Mouse (Mus musculus) intestine, embryonic 16.5 days (tissue): Measurements from ENCODE around the gene Nkain4. TPM values are rescaled to one million over a fixed set of nuclear protein-coding genes. Genes with fewer than 3 reads are reported as not detected.
A peak's percentile ranks its signal among the peaks of the same experiment; 100 is the strongest.

ENCODE experiments used
- ATAC-seq: fragments of 200-750 bp; cut with Nextera tagmentation; 2 replicates; pipeline ENCODE4 v1.8.0; 2017; ENCODE audit warnings: moderate TSS enrichment, moderate library complexity
- H3K27ac ChIP-seq: fragments of 300-500 bp; sonication (generic); 2 replicates; pipeline ENCODE4 v1.5.1; 2014; ENCODE audit warnings: mild to moderate bottlenecking, low read length
- H3K27me3 ChIP-seq: fragments of 300-500 bp; sonication (generic); replicated peaks from 2 replicates; pipeline ENCODE4 v1.6.1; 2014; ENCODE audit warnings: low read length, control low read depth, mixed read lengths; ENCODE audit not compliant: control insufficient read depth, insufficient read depth
- H3K36me3 ChIP-seq: fragments of 300-500 bp; sonication (generic); 2 replicates; pipeline ENCODE4 v1.6.1; 2014; ENCODE audit warnings: low read length, control low read depth; ENCODE audit not compliant: control insufficient read depth, insufficient read depth
- H3K4me1 ChIP-seq: fragments of 300-500 bp; sonication (generic); 2 replicates; pipeline ENCODE4 v1.6.1; 2014; ENCODE audit warnings: low read length, control low read depth, mixed read lengths; ENCODE audit not compliant: control insufficient read depth, insufficient read depth
- H3K4me2 ChIP-seq: fragments of 300-500 bp; sonication (generic); 2 replicates; pipeline ENCODE4 v1.6.1; 2014; ENCODE audit warnings: low read depth, low read length, control low read depth
- H3K4me3 ChIP-seq: fragments of 300-500 bp; sonication (generic); 2 replicates; pipeline ENCODE4 v1.5.1; 2014; ENCODE audit warnings: mild to moderate bottlenecking, low read length
- H3K9ac ChIP-seq: fragments of 300-500 bp; sonication (generic); 2 replicates; pipeline ENCODE4 v1.6.1; 2014; ENCODE audit warnings: low read depth, low read length
- H3K9me3 ChIP-seq: fragments of 300-500 bp; sonication (generic); 2 replicates; pipeline ENCODE4 v1.6.1; 2016; ENCODE audit warnings: low read length, control low read depth; ENCODE audit not compliant: control insufficient read depth
- WGBS: fragments of 180-500 bp; shearing (Covaris S2); extraction: QIAGEN DNeasy Blood & Tissue Kit; methylation state at CpG from one replicate; pipeline ENCODE4 v1.1.7; 2014; 5-methylcytosine and 5-hydroxymethylcytosine counted together
- microRNA-seq: library from miRNA; unstranded; fragments of <30 nt; microRNA quantifications from one replicate; pipeline ENCODE4, GENCODE M21; 2016
- polyA plus RNA-seq: library from polyadenylated mRNA; unstranded; fragments of >200 nt; fragmentation: Nextera tagmentation; extraction: Ambion mirVana; gene quantifications from 2 replicates; pipeline ENCODE4 v1.2.1, GENCODE M21; 2015

The Nkain4 gene
- polyA plus RNA-seq, 1 experiment from 2014 or later: 32.5 TPM

DNA sequence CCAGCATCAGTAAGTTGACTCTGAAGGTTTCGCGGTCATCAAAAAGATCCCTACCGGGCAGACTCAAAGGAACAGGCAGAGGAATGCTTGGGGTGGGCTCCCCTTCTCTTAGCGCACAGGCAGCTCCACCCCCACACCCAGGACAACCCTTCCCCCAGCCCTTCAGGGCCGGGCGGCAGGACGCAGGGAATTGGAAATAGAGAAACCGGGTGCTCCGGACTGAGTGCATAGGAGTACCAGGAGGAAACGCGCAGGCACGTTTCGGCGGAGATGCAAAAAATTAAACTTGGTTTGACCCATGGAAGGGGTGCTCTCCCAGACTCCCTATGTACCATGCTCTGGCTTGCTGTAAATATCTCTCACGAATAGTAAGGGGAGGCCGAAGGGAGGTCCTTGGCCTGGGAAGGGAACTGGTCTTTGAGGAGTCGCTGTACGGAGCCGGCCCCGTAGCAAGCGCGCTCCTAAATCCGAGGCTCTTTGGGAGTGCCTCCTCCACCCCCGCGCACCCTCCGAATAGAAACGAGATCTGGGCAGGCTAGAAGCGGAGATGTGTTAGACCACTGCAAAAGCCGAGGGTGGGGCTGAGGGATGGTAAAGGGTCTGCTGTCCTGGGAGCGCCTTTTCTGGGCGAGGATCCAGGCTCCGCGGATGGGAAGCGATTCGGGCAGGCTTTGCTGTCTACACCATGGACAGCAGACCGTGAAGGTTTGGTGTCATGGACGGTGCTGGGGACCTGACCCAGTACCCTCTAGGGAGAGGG is 63.2 kb downstream of the Nkain4 start:
- Histone ChIP-seq H3K27me3 (peaks cover 84% of the 10 kb centered on the region), H3K27ac (no peak overlapping the region), H3K4me3 (0 out of 2 replicates have a peak overlapping the region, but pooled peaks have one; percentile 0), H3K9me3 (no peaks in the 10 kb centered on the region), H3K4me2 (no peak overlapping the region), H3K36me3 (no peaks in the 10 kb centered on the region), H3K9ac (no peak overlapping the region), H3K4me1 (peaks cover 22% of the 10 kb centered on the region)
- WGBS: 2% methylated on average over 37 of the region's 37 CpGs
- ATAC-seq: no peak

DNA sequence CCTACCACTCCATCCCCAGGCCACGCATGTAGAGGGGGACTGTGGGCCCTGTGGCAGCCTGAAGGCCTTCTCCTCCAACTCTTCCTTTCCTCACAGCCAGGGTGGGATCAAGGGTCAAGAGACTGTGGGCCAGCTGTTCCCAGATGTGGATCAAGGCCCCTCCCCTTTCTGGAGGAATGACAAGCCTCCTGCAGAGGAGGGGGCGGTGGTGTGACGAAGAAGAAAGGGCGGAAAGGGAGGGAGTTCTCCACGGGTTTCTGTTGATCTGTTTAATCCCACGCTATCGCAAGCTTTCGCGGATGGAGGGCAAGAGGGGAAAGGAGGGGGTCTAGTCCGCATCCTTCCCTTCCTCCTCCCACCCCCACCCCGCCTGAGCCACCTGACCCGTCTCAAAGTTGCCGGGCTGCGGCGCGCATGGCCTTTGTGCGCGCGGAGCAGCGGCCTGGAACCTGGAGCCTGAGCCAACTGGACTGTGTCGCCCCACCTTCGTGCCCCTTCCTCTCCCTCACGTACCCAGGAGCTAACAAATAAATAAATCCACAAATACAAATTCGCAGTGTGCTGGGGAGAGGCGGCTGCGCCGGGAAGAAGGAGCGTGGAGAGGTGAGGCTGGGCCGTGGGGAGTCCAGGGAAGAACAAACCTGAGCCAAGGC is 64.0 kb downstream of the Nkain4 start:
- WGBS: 2% methylated on average over 29 of the region's 29 CpGs
- H3K4me2 ChIP-seq: no peak overlapping the region
- peaks cover 22% of the 10 kb centered on the region for H3K4me1 ChIP-seq
- ATAC-seq: no peak
- no peak overlapping the region for H3K9ac ChIP-seq
- no peak overlapping the region for H3K4me3 ChIP-seq
- H3K27me3 ChIP-seq: peaks cover 80% of the 10 kb centered on the region
- H3K9me3 ChIP-seq: no peaks in the 10 kb centered on the region
- no peaks in the 10 kb centered on the region for H3K36me3 ChIP-seq
- H3K27ac ChIP-seq: no peak overlapping the region

DNA sequence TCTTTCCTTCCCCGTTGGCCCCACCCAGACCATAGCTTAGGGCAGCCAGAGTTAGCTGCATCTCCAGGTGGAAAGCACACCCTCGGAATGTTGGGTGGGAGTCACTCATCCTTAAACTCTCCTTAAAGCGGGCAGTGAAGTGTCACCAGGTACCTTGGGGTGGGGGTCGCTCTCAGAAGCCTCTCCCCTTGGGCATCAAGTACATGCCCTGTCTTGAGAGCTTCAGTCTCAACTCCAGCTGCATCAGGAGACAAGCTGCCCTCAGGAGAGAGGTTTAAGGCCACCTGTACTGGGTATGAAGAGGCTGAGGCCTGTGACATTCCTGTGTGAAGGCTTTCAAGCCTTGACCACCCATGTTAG is 64.6 kb downstream of the Nkain4 start:
- peaks cover 22% of the 10 kb centered on the region for H3K4me1 ChIP-seq

DNA sequence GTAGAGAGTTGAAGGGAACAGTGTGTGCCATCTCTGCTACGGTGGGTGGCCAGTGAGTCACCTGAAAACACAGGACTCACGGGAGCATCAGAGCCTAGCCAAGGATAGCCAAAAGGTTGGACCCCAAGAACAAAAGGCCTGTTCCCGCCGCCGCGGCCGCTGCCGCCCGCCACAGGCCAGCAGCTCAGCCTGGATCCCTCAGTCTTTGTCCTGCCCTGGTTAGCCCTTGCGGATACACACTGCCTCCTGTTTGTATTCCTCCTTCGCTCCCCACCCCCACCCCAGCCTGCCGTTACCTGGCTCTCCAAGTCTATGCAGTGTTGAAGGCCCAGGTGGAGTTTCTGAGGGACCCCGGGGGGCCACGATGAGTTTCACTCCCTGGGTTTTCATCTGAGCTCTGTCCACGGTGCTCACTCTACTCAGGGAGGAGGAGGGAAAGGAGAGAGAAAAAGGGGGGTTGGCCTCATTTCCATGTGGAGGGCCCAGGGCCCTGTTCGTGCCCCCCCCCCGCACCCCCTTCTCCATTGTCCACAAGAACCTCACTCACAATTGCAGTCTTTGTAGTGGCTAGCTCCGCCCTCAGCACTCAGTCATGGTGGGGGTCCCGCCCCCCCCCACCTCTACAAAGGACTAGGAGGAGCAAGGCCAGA is 65.1 kb downstream of the Nkain4 start:
- H3K4me3 ChIP-seq: no peak overlapping the region
- no peak overlapping the region for H3K4me2 ChIP-seq
- peaks cover 70% of the 10 kb centered on the region for H3K27me3 ChIP-seq
- ATAC-seq: no peak
- peaks cover 18% of the 10 kb centered on the region for H3K4me1 ChIP-seq
- no peaks in the 10 kb centered on the region for H3K9me3 ChIP-seq
- H3K27ac ChIP-seq: no peak overlapping the region
- H3K9ac ChIP-seq: no peak overlapping the region
- 8% methylated on average over 19 of the region's 19 CpGs for WGBS
- no peaks in the 10 kb centered on the region for H3K36me3 ChIP-seq

More for the DNA sequence above, 64.6 kb downstream of the Nkain4 start:
- Histone ChIP-seq H3K9ac (no peak overlapping the region), H3K27ac (no peak overlapping the region), H3K27me3 (peaks cover 75% of the 10 kb centered on the region), H3K4me3 (no peak overlapping the region), H3K9me3 (no peaks in the 10 kb centered on the region), H3K36me3 (no peaks in the 10 kb centered on the region), H3K4me2 (no peak overlapping the region)
- WGBS: 17% methylated on average over 4 of the region's 4 CpGs
- ATAC-seq: no peak

DNA sequence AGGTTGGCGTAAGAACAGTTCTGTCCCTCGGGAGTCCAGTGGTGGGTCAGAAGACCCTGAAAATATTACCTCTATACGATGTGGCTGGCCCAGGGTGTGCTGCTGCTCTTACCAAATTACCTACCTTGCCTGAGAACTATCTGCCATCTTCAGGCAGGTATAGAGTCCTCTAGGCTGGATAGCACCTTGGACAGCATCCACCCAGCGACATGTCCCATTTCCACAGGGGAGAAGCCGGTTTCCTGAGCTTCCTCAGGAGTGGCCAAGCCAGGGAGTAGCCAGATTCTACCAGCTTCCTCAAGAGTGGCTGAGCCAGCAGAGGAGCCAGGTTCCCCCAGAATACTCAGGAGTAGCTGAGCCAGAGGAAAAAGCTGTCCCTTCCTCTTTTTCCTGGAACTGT is 69.2 kb downstream of the Nkain4 start:
- H3K4me2 ChIP-seq: no peak overlapping the region
- ATAC-seq: no peak
- H3K36me3 ChIP-seq: no peaks in the 10 kb centered on the region
- H3K27me3 ChIP-seq: peaks cover 29% of the 10 kb centered on the region
- H3K9me3 ChIP-seq: no peaks in the 10 kb centered on the region
- no peaks in the 10 kb centered on the region for H3K4me1 ChIP-seq
- H3K9ac ChIP-seq: no peak overlapping the region
- H3K27ac ChIP-seq: no peak overlapping the region
- H3K4me3 ChIP-seq: no peak overlapping the region
- 52% methylated on average over 5 of the region's 5 CpGs for WGBS

Small RNA genes lying within 50 kb of the gene (microRNA-seq; reads per million reads assigned to microRNA genes)
- gene Mir124a-3: not detected

Other genes starting within 250 kb of the Nkain4 start
- gene Dido1, start 244.7 kb downstream of the Nkain4 start, polyA plus RNA-seq: 16.6 and 17.0 TPM in 2 replicates
- 51.1 and 54.4 TPM in 2 replicates for gene Gid8, start 244.6 kb downstream of the Nkain4 start, polyA plus RNA-seq
- 5.4 and 6.3 TPM in 2 replicates for gene Slc17a9, start 229.4 kb downstream of the Nkain4 start, polyA plus RNA-seq
- not detected in 2 replicates for gene Bhlhe23, start 177.8 kb downstream of the Nkain4 start, polyA plus RNA-seq
- 9.2 and 9.8 TPM in 2 replicates for gene Ythdf1, start 33.8 kb downstream of the Nkain4 start, polyA plus RNA-seq
- gene Birc7, start 25.7 kb downstream of the Nkain4 start, polyA plus RNA-seq: 0.09 TPM in 1 of 2 replicates, not detected in the other
- gene Arfgap1, start 12.5 kb upstream of the Nkain4 start, polyA plus RNA-seq: 74.2 and 82.4 TPM in 2 replicates
- 0.27 and 0.61 TPM in 2 replicates for gene Col20a1, start 31.8 kb upstream of the Nkain4 start, polyA plus RNA-seq
- gene Chrna4, start 88.8 kb upstream of the Nkain4 start, polyA plus RNA-seq: 0.51 and 0.70 TPM in 2 replicates
- 0.75 and 1.0 TPM in 2 replicates for gene Kcnq2, start 180.6 kb upstream of the Nkain4 start, polyA plus RNA-seq
- 0.06 TPM in 2 replicates for gene Eef1a2, start 202.3 kb upstream of the Nkain4 start, polyA plus RNA-seq
- 275 and 287 TPM in 2 replicates for gene Ppdpf, start 232.5 kb upstream of the Nkain4 start, polyA plus RNA-seq
- gene Ptk6, start 248.1 kb upstream of the Nkain4 start, polyA plus RNA-seq: 0.45 and 0.70 TPM in 2 replicates